Mouse (Mus musculus) MEL (cell line): ENCODE measurements around the gene Pik3cd. TPM values are rescaled to one million over a fixed set of nuclear protein-coding genes. Genes with fewer than 3 reads are reported as not detected.

Experiments used
- DNase-seq: peaks from one replicate; pipeline ENCODE4 v3.0.0; 2011; ENCODE audit warnings: low read depth, low spot score
- H3K27ac ChIP-seq: 2 replicates; pipeline ENCODE4 v1.5.1; 2012; ENCODE audit warnings: low read depth, mild to moderate bottlenecking, control low read depth, low read length, moderate library complexity; ENCODE audit not compliant: control insufficient read depth
- H3K27me3 ChIP-seq, 2 experiments: fragments of 150-350 bp in 1 of 2; sonication (generic) in 1 of 2; 2 replicates each; pipeline ENCODE4 v1.6.1; 2012; ENCODE audit warnings: low read length in 2 of 2, mild to moderate bottlenecking in 2 of 2, improper control_type of control experiment in 1 of 2, moderate library complexity in 1 of 2; ENCODE audit not compliant: insufficient read depth in 2 of 2, control insufficient read depth in 1 of 2
- H3K36me3 ChIP-seq, 2 experiments: 2 replicates each; pipeline ENCODE4 v1.6.1; 2012 to 2014; ENCODE audit warnings: low read length in 2 of 2, improper control_type of control experiment in 1 of 2, inconsistent platforms in 1 of 2, mild to moderate bottlenecking in 1 of 2; ENCODE audit not compliant: insufficient read depth in 2 of 2, control insufficient read depth in 1 of 2
- H3K4me1 ChIP-seq, 2 experiments: fragments of 150-350 bp in 1 of 2; sonication (generic) in 1 of 2; 2 replicates each; pipeline ENCODE4 v1.6.1; 2012; ENCODE audit warnings: low read length in 2 of 2, improper control_type of control experiment in 1 of 2, mild to moderate bottlenecking in 1 of 2; ENCODE audit not compliant: insufficient read depth in 2 of 2, control insufficient read depth in 1 of 2
- H3K4me3 ChIP-seq, 2 experiments: fragments of 150-350 bp in 1 of 2; sonication (generic) in 1 of 2; 2 replicates each; pipeline ENCODE4 v1.5.1; 2012; ENCODE audit warnings: low read depth in 2 of 2, low read length in 2 of 2, mild to moderate bottlenecking in 2 of 2, moderate library complexity in 2 of 2, control low read depth in 1 of 2, improper control_type of control experiment in 1 of 2; ENCODE audit not compliant: control insufficient read depth in 1 of 2, insufficient read depth in 1 of 2
- H3K79me2 ChIP-seq: 2 replicates; pipeline ENCODE4 v1.6.1; 2012; ENCODE audit warnings: mild to moderate bottlenecking, low read length, moderate library complexity; ENCODE audit not compliant: control insufficient read depth, poor library complexity, insufficient read depth
- H3K9ac ChIP-seq: 2 replicates; pipeline ENCODE4 v1.6.1; 2012; ENCODE audit warnings: low read depth, mild to moderate bottlenecking, control low read depth, low read length, moderate library complexity; ENCODE audit not compliant: control insufficient read depth, poor library complexity, severe bottlenecking
- H3K9me3 ChIP-seq: fragments of 150-350 bp; sonication (generic); replicated peaks from 2 replicates; pipeline ENCODE4 v1.6.1; 2012; ENCODE audit warnings: mild to moderate bottlenecking, low read length, improper control_type of control experiment, moderate library complexity; ENCODE audit not compliant: insufficient read depth
- BHLHE40 ChIP-seq: IDR thresholded peaks from 2 replicates; pipeline ENCODE4 v1.6.1; 2012; ENCODE audit warnings: low read depth, mild to moderate bottlenecking, inconsistent platforms, low read length, improper control_type of control experiment, borderline replicate concordance
- CHD1 ChIP-seq: IDR thresholded peaks from 2 replicates; pipeline ENCODE4 v1.6.1; 2012; ENCODE audit warnings: low read depth, mild to moderate bottlenecking, inconsistent platforms, low read length, improper control_type of control experiment
- CHD2 ChIP-seq: IDR thresholded peaks from 2 replicates; pipeline ENCODE4 v1.6.1; 2011; ENCODE audit warnings: low read length, improper control_type of control experiment
- CTCF ChIP-seq, 3 experiments: IDR thresholded peaks in 2 of 3; conservative IDR thresholded peaks in 1 of 3; 2 replicates each; pipeline ENCODE4 v1.5.1; 2011 to 2012; ENCODE audit warnings: low read length in 3 of 3, low read depth in 2 of 3, mild to moderate bottlenecking in 2 of 3, improper control_type of control experiment in 1 of 3, inconsistent platforms in 1 of 3, mixed read lengths in 1 of 3, moderate library complexity in 1 of 3; ENCODE audit not compliant: control insufficient read depth in 1 of 3, insufficient read depth in 1 of 3, poor library complexity in 1 of 3, severe bottlenecking in 1 of 3
- E2F4 ChIP-seq: IDR thresholded peaks from 2 replicates; pipeline ENCODE4 v1.6.1; 2011; ENCODE audit warnings: low read depth, low read length, improper control_type of control experiment, borderline replicate concordance
- ELF1 ChIP-seq: IDR thresholded peaks from 2 replicates; pipeline ENCODE4 v1.6.1; 2014; ENCODE audit warnings: low read depth, mild to moderate bottlenecking, inconsistent platforms, low read length, improper control_type of control experiment, moderate library complexity
- EP300 ChIP-seq, 2 experiments: IDR thresholded peaks; 2 replicates each; pipeline ENCODE4 v1.6.1; 2011; ENCODE audit warnings: improper control_type of control experiment in 2 of 2, low read length in 2 of 2, low read depth in 1 of 2, mild to moderate bottlenecking in 1 of 2
- GABPA ChIP-seq: IDR thresholded peaks from 2 replicates; pipeline ENCODE4 v1.6.1; 2012; ENCODE audit warnings: low read depth, mild to moderate bottlenecking, inconsistent platforms, low read length, improper control_type of control experiment, moderate library complexity
- GATA1 ChIP-seq: IDR thresholded peaks from 2 replicates; pipeline ENCODE4 v1.6.1; 2011; ENCODE audit warnings: low read depth, low read length, improper control_type of control experiment
- KAT2A ChIP-seq: conservative IDR thresholded peaks from 2 replicates; pipeline ENCODE4 v1.6.1; 2012; ENCODE audit warnings: low read depth, low read length, improper control_type of control experiment, inconsistent platforms
- MAFK ChIP-seq: IDR thresholded peaks from 2 replicates; pipeline ENCODE4 v1.6.1; 2011; ENCODE audit warnings: low read depth, mild to moderate bottlenecking, low read length, improper control_type of control experiment, borderline replicate concordance
- MAX ChIP-seq: IDR thresholded peaks from 2 replicates; pipeline ENCODE4 v1.6.1; 2011; ENCODE audit warnings: low read length, improper control_type of control experiment
- MAZ ChIP-seq: IDR thresholded peaks from 2 replicates; pipeline ENCODE4 v1.6.1; 2012; ENCODE audit warnings: low read depth, mild to moderate bottlenecking, inconsistent platforms, low read length, improper control_type of control experiment
- MEF2A ChIP-seq: IDR thresholded peaks from 2 replicates; pipeline ENCODE4 v1.6.1; 2014; ENCODE audit warnings: low read depth, mild to moderate bottlenecking, inconsistent platforms, low read length, improper control_type of control experiment; ENCODE audit not compliant: poor library complexity, insufficient replicate concordance, severe bottlenecking; ENCODE audit errors: extremely low read depth
- MXI1 ChIP-seq: IDR thresholded peaks from 2 replicates; pipeline ENCODE4 v1.6.1; 2011; ENCODE audit warnings: mild to moderate bottlenecking, low read depth, low read length, improper control_type of control experiment
- MYB ChIP-seq: IDR thresholded peaks from 2 replicates; pipeline ENCODE4 v1.6.1; 2011; ENCODE audit warnings: mild to moderate bottlenecking, low read depth, low read length, improper control_type of control experiment
- MYC ChIP-seq: IDR thresholded peaks from 2 replicates; pipeline ENCODE4 v1.6.1; 2011; ENCODE audit warnings: low read depth, mild to moderate bottlenecking, low read length, improper control_type of control experiment, moderate library complexity
- NELFE ChIP-seq: IDR thresholded peaks from 2 replicates; pipeline ENCODE4 v1.6.1; 2011; ENCODE audit warnings: low read depth, low read length, improper control_type of control experiment
- NRF1 ChIP-seq: IDR thresholded peaks from 2 replicates; pipeline ENCODE4 v1.6.1; 2014; ENCODE audit warnings: low read depth, mild to moderate bottlenecking, inconsistent platforms, low read length, improper control_type of control experiment, moderate library complexity; ENCODE audit not compliant: poor library complexity, insufficient read depth, severe bottlenecking
- POLR2A ChIP-seq, 2 experiments: IDR thresholded peaks; 2 replicates each; pipeline ENCODE4 v1.6.1; 2011 to 2012; ENCODE audit warnings: low read length in 2 of 2, mild to moderate bottlenecking in 2 of 2, control low read depth in 1 of 2, improper control_type of control experiment in 1 of 2, low read depth in 1 of 2, moderate library complexity in 1 of 2; ENCODE audit not compliant: control insufficient read depth in 1 of 2, insufficient read depth in 1 of 2, poor library complexity in 1 of 2
- POLR2AphosphoS2 ChIP-seq: IDR thresholded peaks from 2 replicates; pipeline ENCODE4 v1.6.1; 2011; ENCODE audit warnings: low read length, improper control_type of control experiment
- POLR2AphosphoS5 ChIP-seq: IDR thresholded peaks from 2 replicates; pipeline ENCODE4 v1.6.1; 2012; ENCODE audit warnings: low read depth, borderline replicate concordance, mild to moderate bottlenecking, inconsistent platforms, low read length, moderate library complexity, mixed read lengths
- RAD21 ChIP-seq: IDR thresholded peaks from 2 replicates; pipeline ENCODE4 v1.6.1; 2011; ENCODE audit warnings: mild to moderate bottlenecking, low read depth, low read length, improper control_type of control experiment
- SIN3A ChIP-seq: IDR thresholded peaks from 2 replicates; pipeline ENCODE4 v1.6.1; 2012; ENCODE audit warnings: low read length, improper control_type of control experiment, inconsistent platforms
- TBP ChIP-seq: IDR thresholded peaks from 2 replicates; pipeline ENCODE4 v1.8.0; 2011; ENCODE audit warnings: low read depth, low read length, improper control_type of control experiment
- TCF12 ChIP-seq: IDR thresholded peaks from 2 replicates; pipeline ENCODE4 v1.6.1; 2014; ENCODE audit warnings: low read depth, mild to moderate bottlenecking, inconsistent platforms, low read length, improper control_type of control experiment, moderate library complexity
- UBTF ChIP-seq: IDR thresholded peaks from 2 replicates; pipeline ENCODE4 v1.6.1; 2012; ENCODE audit warnings: low read depth, mild to moderate bottlenecking, inconsistent platforms, low read length, improper control_type of control experiment, moderate library complexity, borderline replicate concordance; ENCODE audit not compliant: insufficient read depth
- USF2 ChIP-seq, 2 experiments: IDR thresholded peaks; 2 replicates each; pipeline ENCODE4 v1.6.1; 2011 to 2012; ENCODE audit warnings: improper control_type of control experiment in 2 of 2, low read length in 2 of 2, borderline replicate concordance in 1 of 2, inconsistent platforms in 1 of 2, low read depth in 1 of 2, mild to moderate bottlenecking in 1 of 2; ENCODE audit not compliant: insufficient read depth in 1 of 2
- ZC3H11A ChIP-seq: IDR thresholded peaks from 2 replicates; pipeline ENCODE4 v1.6.1; 2012; ENCODE audit warnings: low read depth, mild to moderate bottlenecking, inconsistent platforms, low read length, improper control_type of control experiment
- ZKSCAN1 ChIP-seq: IDR thresholded peaks from 2 replicates; pipeline ENCODE4 v1.6.1; 2012; ENCODE audit warnings: low read depth, mild to moderate bottlenecking, inconsistent platforms, low read length, improper control_type of control experiment, moderate library complexity
- ZMIZ1 ChIP-seq: IDR thresholded peaks from 2 replicates; pipeline ENCODE4 v1.6.1; 2012; ENCODE audit warnings: low read depth, mild to moderate bottlenecking, inconsistent platforms, low read length, improper control_type of control experiment, moderate library complexity
- ZNF384 ChIP-seq: IDR thresholded peaks from 2 replicates; pipeline ENCODE4 v1.6.1; 2012; ENCODE audit warnings: low read depth, mild to moderate bottlenecking, inconsistent platforms, low read length, improper control_type of control experiment
- polyA plus RNA-seq, 2 experiments: library from polyadenylated mRNA; stranded (reverse) in 1 of 2; unstranded in 1 of 2; fragments of >175 nt in 1 of 2; fragments of >200 nt in 1 of 2; gene quantifications; 2 replicates each; pipeline versions ENCODE4 v1.2.1 to v1.2.4; 2012; ENCODE audit warnings: low replicate concordance in 2 of 2, low read depth in 1 of 2; ENCODE audit not compliant: insufficient read length in 2 of 2, insufficient read depth in 1 of 2, missing spikeins in 1 of 2
- total RNA-seq: library from RNA; depleted of rRNA; stranded (reverse); fragments of 300-350 nt; gene quantifications from 2 replicates; pipeline ENCODE4 v1.2.3, GENCODE M21; 2012

Pik3cd gene
- total and polyA plus RNA-seq, 3 experiments: 45.9 to 152 (median 49.8) TPM

GRCm38 (mm10) chr4:149661967-149662589 lies 40.3 kb downstream of the Pik3cd start (continued):
- no peak for TF ChIP-seq NRF1
- peak; percentile 69 for TF ChIP-seq ZNF384
- TF ChIP-seq MEF2A: no peak
- TF ChIP-seq ZC3H11A: no peak
- peak; percentile 90 for TF ChIP-seq MAX
- no peak for TF ChIP-seq POLR2AphosphoS5
- TF ChIP-seq NELFE: no peak
- TF ChIP-seq CHD2: no peak
- TF ChIP-seq MAZ: 0 out of 2 replicates have a peak, but pooled peaks have one; percentile 41
- TF ChIP-seq MXI1: peak; percentile 90
- TF ChIP-seq UBTF: 0 out of 2 replicates have a peak, but pooled peaks have one; percentile 49
- no peak for TF ChIP-seq ZKSCAN1
- TF ChIP-seq ZMIZ1: no peak
- TF ChIP-seq POLR2AphosphoS2: no peak
- TF ChIP-seq MAFK: 0 out of 2 replicates have a peak, but pooled peaks have one; percentile 28

GRCm38 (mm10) chr4:149660598-149660997 lies 41.8 kb downstream of the Pik3cd start:
- no peaks in the 10 kb centered on the region for H3K27me3 ChIP-seq
- TF ChIP-seq POLR2AphosphoS5 (no peak), MYC (peak; percentile 100), POLR2AphosphoS2 (no peak), GABPA (no peak), SIN3A (peak; percentile 93), TBP (no peak), NELFE (no peak), CHD1 (no peak), POLR2A (IDR thresholded peaks at IDR 0.05; ENCODE audit: control insufficient read depth in 1 of 2, insufficient read depth in 1 of 2, low read depth in 1 of 2, low read length in 2 of 2, poor library complexity in 1 of 2) (no peak), BHLHE40 (no peak), MAX (peak; percentile 98), GATA1 (peak; percentile 38; the same call in 1 of the 2 replicates), ZKSCAN1 (no peak), ELF1 (no peak), CTCF (IDR thresholded peaks at IDR 0.05 in 2 of 3, conservative IDR thresholded peaks at IDR 0.05 in 1 of 3; ENCODE audit: control insufficient read depth in 1 of 3, insufficient read depth in 1 of 3, low read depth in 2 of 3, low read length in 3 of 3, poor library complexity in 1 of 3, severe bottlenecking in 1 of 3) (no peak), EP300 (IDR thresholded peaks at IDR 0.05; ENCODE audit: low read depth in 1 of 2, low read length in 2 of 2) (peak in 1 of 2 experiments; percentile 69; a peak in 2 of 4 replicates), TCF12 (no peak), ZMIZ1 (no peak), MAZ (no peak), MYB (no peak), ZNF384 (peak; percentile 96), KAT2A (no peak), NRF1 (no peak), ZC3H11A (no peak), USF2 (IDR thresholded peaks at IDR 0.05; ENCODE audit: borderline replicate concordance in 1 of 2, insufficient read depth in 1 of 2, low read depth in 1 of 2, low read length in 2 of 2) (no peak), RAD21 (no peak), E2F4 (no peak)

More at GRCm38 (mm10) chr4:149660598-149660997, 41.8 kb downstream of the Pik3cd start:
- H3K79me2 ChIP-seq: no peaks in the 10 kb centered on the region
- peak overlapping the region; percentile 96 for H3K27ac ChIP-seq
- H3K4me1 ChIP-seq: peaks cover 33 to 45% of the 10 kb centered on the region in 2 experiments
- no peaks in the 10 kb centered on the region for H3K9me3 ChIP-seq
- H3K36me3 ChIP-seq: peaks cover 1 to 50% of the 10 kb centered on the region in 2 experiments
- H3K9ac ChIP-seq: no peak overlapping the region
- H3K4me3 ChIP-seq: no peak overlapping the region
- peak; percentile 83 for DNase-seq
